Mouse (Mus musculus) heart, embryonic 14.5 days (tissue): Measurements from ENCODE around the gene Olfr1046. TPM values are rescaled to one million over a fixed set of nuclear protein-coding genes. Genes with fewer than 3 reads are reported as not detected.
"Not testable (repeated sequence)": the region's sequence is repeated elsewhere in the genome, so short reads cannot be mapped to it uniquely, and the experiment has no call there.

Experiments used
- ATAC-seq: fragments of 200-750 bp; cut with Nextera tagmentation; 2 replicates; pipeline ENCODE4 v1.8.0; 2017; ENCODE audit warnings: low read depth, moderate TSS enrichment; ENCODE audit not compliant: insufficient number of reproducible peaks, insufficient read depth, low FRiP score
- H3K27ac ChIP-seq, 2 experiments: fragments of 200-500 bp in 1 of 2; fragments of 300-500 bp in 1 of 2; sonication (generic) in 1 of 2; replicated peaks in 1 of 2; 2 replicates each; pipeline ENCODE4 v1.5.1; 2012 to 2014; ENCODE audit warnings: low read depth in 2 of 2, low read length in 2 of 2, control low read depth in 1 of 2, mild to moderate bottlenecking in 1 of 2, mixed read lengths in 1 of 2; ENCODE audit not compliant: control insufficient read depth in 1 of 2, insufficient read depth in 1 of 2
- H3K27me3 ChIP-seq: fragments of 300-500 bp; sonication (generic); 2 replicates; pipeline ENCODE4 v1.6.1; 2014; ENCODE audit warnings: mild to moderate bottlenecking, low read length, control low read depth; ENCODE audit not compliant: control insufficient read depth, insufficient read depth
- H3K36me3 ChIP-seq: fragments of 300-500 bp; sonication (generic); 2 replicates; pipeline ENCODE4 v1.6.1; 2014; ENCODE audit warnings: mild to moderate bottlenecking, control low read depth, low read length, mixed read lengths; ENCODE audit not compliant: control insufficient read depth, insufficient read depth
- H3K4me1 ChIP-seq, 2 experiments: fragments of 200-500 bp in 1 of 2; fragments of 300-500 bp in 1 of 2; sonication (generic) in 1 of 2; 2 replicates each; pipeline ENCODE4 v1.6.1; 2012 to 2014; ENCODE audit warnings: low read length in 2 of 2, control low read depth in 1 of 2, mixed read lengths in 1 of 2; ENCODE audit not compliant: control insufficient read depth in 2 of 2, insufficient read depth in 2 of 2
- H3K4me2 ChIP-seq: fragments of 300-500 bp; sonication (generic); 2 replicates; pipeline ENCODE4 v1.6.1; 2014; ENCODE audit warnings: mild to moderate bottlenecking, low read length
- H3K4me3 ChIP-seq, 2 experiments: fragments of 200-500 bp in 1 of 2; fragments of 300-500 bp in 1 of 2; sonication (generic) in 1 of 2; 2 replicates each; pipeline ENCODE4 v1.5.1; 2012 to 2014; ENCODE audit warnings: low read length in 2 of 2, mild to moderate bottlenecking in 2 of 2, control low read depth in 1 of 2, low read depth in 1 of 2, moderate library complexity in 1 of 2; ENCODE audit not compliant: control insufficient read depth in 1 of 2, insufficient read depth in 1 of 2
- H3K9ac ChIP-seq: fragments of 300-500 bp; sonication (generic); 2 replicates; pipeline ENCODE4 v1.6.1; 2014; ENCODE audit warnings: mild to moderate bottlenecking, low read length
- H3K9me3 ChIP-seq: fragments of 300-500 bp; sonication (generic); 2 replicates; pipeline ENCODE4 v1.6.1; 2016; ENCODE audit warnings: low read length, control low read depth; ENCODE audit not compliant: control insufficient read depth
- whole genome bisulfite sequencing: fragments of 180-500 bp; shearing (Covaris S2); extraction: QIAGEN DNeasy Blood & Tissue Kit; methylation state at CpG from one replicate; pipeline ENCODE4 v1.1.7; 2014; 5-methylcytosine and 5-hydroxymethylcytosine counted together
- polyA plus RNA-seq: library from polyadenylated mRNA; unstranded; fragments of >200 nt; fragmentation: Nextera tagmentation; extraction: Ambion mirVana; gene quantifications from 2 replicates; pipeline ENCODE4 v1.2.1, GENCODE M21; 2014

The Olfr1046 gene
- polyA plus RNA-seq, 1 experiment from 2014 or later, result not detected

GRCm38 (mm10) chr2:86177720-86178119 lies 41.4 kb downstream of the Olfr1046 start, which contains the start of gene Olfr1044:
TSS of gene Olfr1044 (minus strand) at chr2:86177820.
- no peak within 1 kb of the TSS for H3K27ac ChIP-seq
- H3K4me2 ChIP-seq, result no peak within 1 kb of the TSS
- no peaks in the 10 kb centered on the region for H3K4me1 ChIP-seq
- H3K9me3 ChIP-seq, result no peaks in the 10 kb centered on the region
- H3K27me3 ChIP-seq, result no peaks in the 10 kb centered on the region
- no peaks in the 10 kb centered on the region for H3K36me3 ChIP-seq
- H3K9ac ChIP-seq, result no peak within 1 kb of the TSS
- H3K4me3 ChIP-seq, result no peak within 1 kb of the TSS
- ATAC-seq, result no peak

GRCm38 (mm10) chr2:86175422-86175821 lies 43.7 kb downstream of the Olfr1046 start:
- ATAC-seq, H3K9me3 ChIP-seq, H3K36me3 ChIP-seq, H3K27me3 ChIP-seq, H3K4me1 ChIP-seq, H3K4me3 ChIP-seq, H3K27ac ChIP-seq, H3K4me2 ChIP-seq, H3K9ac ChIP-seq: not testable (repeated sequence)
- WGBS, result 75% methylated on average over 7 of the region's 7 CpGs

GRCm38 (mm10) chr2:86167422-86167821 lies 51.7 kb downstream of the Olfr1046 start, which contains the start of gene Olfr1043:
TSS of gene Olfr1043 (minus strand) at chr2:86167522.
- Histone ChIP-seq H3K36me3 (no peaks in the 10 kb centered on the region), H3K9ac (no peak within 1 kb of the TSS), H3K4me2 (no peak within 1 kb of the TSS), H3K27ac (no peak within 1 kb of the TSS), H3K4me3 (no peak within 1 kb of the TSS), H3K9me3 (no peaks in the 10 kb centered on the region), H3K4me1 (0 out of 4 replicates have a peak, but pooled peaks cover 0 to 5% of the 10 kb centered on the region in 2 experiments), H3K27me3 (no peaks in the 10 kb centered on the region)
- 82% methylated on average over 2 of the region's 2 CpGs for WGBS
- ATAC-seq, result no peak

Other genes with a start within 250 kb of the Olfr1046 start
- not detected in 2 replicates for gene Olfr1029, start 245.4 kb downstream of the Olfr1046 start, polyA plus RNA-seq
- not detected in 2 replicates for gene Olfr1030, start 240.0 kb downstream of the Olfr1046 start, polyA plus RNA-seq
- gene Olfr1031, start 229.0 kb downstream of the Olfr1046 start, polyA plus RNA-seq, result not detected in 2 replicates
- not detected in 2 replicates for gene Olfr1032, start 213.8 kb downstream of the Olfr1046 start, polyA plus RNA-seq
- 2.7 and 3.9 TPM in 2 replicates for gene Olfr1033, start 198.7 kb downstream of the Olfr1046 start, polyA plus RNA-seq
- gene Olfr1034, start 173.5 kb downstream of the Olfr1046 start, polyA plus RNA-seq, result 0.08 and 0.12 TPM in 2 replicates
- not detected in 2 replicates for gene Olfr1036, start 145.3 kb downstream of the Olfr1046 start, polyA plus RNA-seq
- gene Olfr1037, start 131.9 kb downstream of the Olfr1046 start, polyA plus RNA-seq, result not detected in 2 replicates
- not detected in 2 replicates for gene Olfr1039, start 83.4 kb downstream of the Olfr1046 start, polyA plus RNA-seq
- not detected in 2 replicates for gene Olfr1040, start 72.6 kb downstream of the Olfr1046 start, polyA plus RNA-seq
- gene Olfr1042, start 57.5 kb downstream of the Olfr1046 start, polyA plus RNA-seq, result not detected in 2 replicates
- not detected in 2 replicates for gene Olfr1043, start 51.8 kb downstream of the Olfr1046 start, polyA plus RNA-seq
- not detected in 2 replicates for gene Olfr1044, start 41.5 kb downstream of the Olfr1046 start, polyA plus RNA-seq
- not detected in 2 replicates for gene Olfr52, start 33.6 kb downstream of the Olfr1046 start, polyA plus RNA-seq
- gene Olfr1045, start 16.3 kb downstream of the Olfr1046 start, polyA plus RNA-seq, result not detected in 2 replicates
- not detected in 2 replicates for gene Olfr1047, start 12.1 kb upstream of the Olfr1046 start, polyA plus RNA-seq
- gene Olfr1048, start 21.0 kb upstream of the Olfr1046 start, polyA plus RNA-seq, result not detected in 2 replicates
- not detected in 2 replicates for gene Olfr1049, start 39.0 kb upstream of the Olfr1046 start, polyA plus RNA-seq
- not detected in 2 replicates for gene Olfr1051, start 59.8 kb upstream of the Olfr1046 start, polyA plus RNA-seq
- not detected in 2 replicates for gene Olfr1052, start 73.1 kb upstream of the Olfr1046 start, polyA plus RNA-seq
- gene Olfr1053, start 96.0 kb upstream of the Olfr1046 start, polyA plus RNA-seq, result not detected in 2 replicates
- gene Olfr1054, start 116.1 kb upstream of the Olfr1046 start, polyA plus RNA-seq, result not detected in 2 replicates
- gene Olfr1055, start 131.0 kb upstream of the Olfr1046 start, polyA plus RNA-seq, result not detected in 2 replicates
- gene Olfr1056, start 143.2 kb upstream of the Olfr1046 start, polyA plus RNA-seq, result not detected in 2 replicates
- gene Olfr1057, start 159.1 kb upstream of the Olfr1046 start, polyA plus RNA-seq, result not detected in 2 replicates
- gene Olfr1058, start 169.2 kb upstream of the Olfr1046 start, polyA plus RNA-seq, result not detected in 2 replicates
- not detected in 2 replicates for gene Olfr1061, start 194.7 kb upstream of the Olfr1046 start, polyA plus RNA-seq
- gene Olfr1062, start 207.4 kb upstream of the Olfr1046 start, polyA plus RNA-seq, result not detected in 2 replicates
- not detected in 2 replicates for gene Olfr1065, start 231.3 kb upstream of the Olfr1046 start, polyA plus RNA-seq
- gene Olfr1066, start 237.0 kb upstream of the Olfr1046 start, polyA plus RNA-seq, result not detected in 2 replicates